Mouse (Mus musculus) embryonic facial prominence, embryonic 14.5 days (tissue): ENCODE measurements around the gene Ecpas. TPM values are rescaled to one million over a fixed set of nuclear protein-coding genes. Genes with fewer than 3 reads are reported as not detected.

Source experiments
- polyA plus RNA-seq: library from polyadenylated mRNA; unstranded; fragments of >200 nt; fragmentation: Nextera tagmentation; extraction: Ambion mirVana; gene quantifications from 2 replicates; pipeline ENCODE4 v1.2.1, GENCODE M21; 2014

The Ecpas gene
- polyA plus RNA-seq, 1 experiment from 2014 or later: 42.4 TPM

Other genes starting within 250 kb of the Ecpas start
- gene Olfr267, start 125.0 kb downstream of the Ecpas start, polyA plus RNA-seq: 0.21 TPM in 1 of 2 replicates, not detected in the other
- gene Zkscan16, start 30.9 kb upstream of the Ecpas start, polyA plus RNA-seq: 0.75 and 0.90 TPM in 2 replicates
- 23.8 and 28.9 TPM in 2 replicates for gene Ptgr1, start 74.4 kb upstream of the Ecpas start, polyA plus RNA-seq
- gene Dnajc25, start 82.3 kb upstream of the Ecpas start, polyA plus RNA-seq: 19.3 and 20.0 TPM in 2 replicates
- gene Gm20503, start 90.5 kb upstream of the Ecpas start, polyA plus RNA-seq: 16.3 and 17.0 TPM in 2 replicates
- gene Gng10, start 122.3 kb upstream of the Ecpas start, polyA plus RNA-seq: 137 and 144 TPM in 2 replicates
- not detected in 2 replicates for gene AI481877, start 226.2 kb upstream of the Ecpas start, polyA plus RNA-seq